Mouse (Mus musculus) CD4-positive, CD25-positive, alpha-beta regulatory T cell, adult 2 months (primary cell): ENCODE results near the gene Eya4.

Source experiments
- DNase-seq: peaks from one replicate; pipeline ENCODE4 v3.0.0-alpha.2; 2012; ENCODE audit warnings: low read depth, low spot score

Eya4 gene

DNA sequence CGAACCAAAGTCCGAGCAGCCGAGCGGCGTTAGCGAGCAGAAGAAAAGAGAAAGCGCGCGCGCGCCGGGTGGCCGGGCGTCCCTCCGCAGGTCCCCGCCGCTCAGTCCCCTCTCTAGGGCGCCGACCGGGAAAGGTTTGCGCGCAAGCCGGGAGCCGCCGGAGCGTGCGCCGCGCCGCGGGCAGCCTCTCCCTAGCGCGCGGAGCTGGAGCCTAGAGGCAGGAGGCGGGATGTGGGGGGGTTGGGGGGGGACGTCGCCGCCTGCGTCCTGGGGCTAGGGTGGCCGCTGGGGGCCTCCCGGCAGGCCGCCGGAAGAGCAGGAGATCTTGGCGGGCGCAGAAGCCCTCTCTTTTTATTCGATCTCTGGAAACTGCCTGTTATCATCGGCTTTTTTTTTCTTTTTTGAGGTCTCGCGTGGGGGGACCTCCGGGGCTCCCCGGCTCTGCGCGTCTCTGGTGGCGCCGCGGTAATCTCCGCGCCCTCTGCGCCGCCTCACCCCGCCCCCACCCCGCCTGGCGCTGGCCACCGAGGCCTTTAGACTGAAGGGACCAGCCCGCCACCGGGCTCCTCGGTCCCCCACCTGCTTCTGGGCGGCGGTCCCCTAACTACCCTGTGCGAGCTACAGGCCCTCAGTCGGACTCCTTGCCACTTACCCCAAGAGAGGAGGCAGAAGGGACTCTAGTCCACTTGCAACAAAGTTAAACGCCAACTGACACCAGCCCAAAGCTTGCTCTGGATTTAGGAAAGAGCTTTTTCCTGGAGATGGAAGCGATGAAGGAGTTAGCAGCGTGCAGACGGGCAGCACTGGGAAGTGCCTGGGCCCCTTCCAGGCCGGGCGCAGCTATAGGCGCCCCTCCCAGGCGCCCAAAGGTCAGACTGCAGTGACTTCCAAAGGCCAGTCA lies at the start of gene Eya4:
Eya4 (minus strand) TSS at position 776 of the 901 bp plus-strand sequence.
- no peak for DNase-seq

DNA sequence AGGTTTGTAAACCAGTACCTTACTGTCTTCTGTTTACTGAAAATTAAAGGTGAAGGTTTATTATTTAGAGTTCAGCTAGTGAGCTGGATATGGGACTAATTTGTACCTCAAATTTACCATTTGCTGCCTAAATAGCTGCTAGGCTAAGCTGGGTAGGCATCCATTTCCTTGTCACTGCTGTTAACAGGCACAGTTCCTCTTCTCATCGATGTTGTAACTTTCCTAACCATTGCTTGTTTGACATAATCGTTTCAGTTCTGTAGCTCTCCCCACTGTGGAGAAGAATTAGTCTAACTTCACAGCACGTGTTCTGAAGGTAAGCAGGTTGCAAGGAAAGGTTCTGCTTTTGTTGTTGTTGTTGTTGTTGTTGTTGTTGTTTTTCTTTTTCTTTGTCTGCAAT lies 44.8 kb upstream of the Eya4 start:
- no peak for DNase-seq

DNA sequence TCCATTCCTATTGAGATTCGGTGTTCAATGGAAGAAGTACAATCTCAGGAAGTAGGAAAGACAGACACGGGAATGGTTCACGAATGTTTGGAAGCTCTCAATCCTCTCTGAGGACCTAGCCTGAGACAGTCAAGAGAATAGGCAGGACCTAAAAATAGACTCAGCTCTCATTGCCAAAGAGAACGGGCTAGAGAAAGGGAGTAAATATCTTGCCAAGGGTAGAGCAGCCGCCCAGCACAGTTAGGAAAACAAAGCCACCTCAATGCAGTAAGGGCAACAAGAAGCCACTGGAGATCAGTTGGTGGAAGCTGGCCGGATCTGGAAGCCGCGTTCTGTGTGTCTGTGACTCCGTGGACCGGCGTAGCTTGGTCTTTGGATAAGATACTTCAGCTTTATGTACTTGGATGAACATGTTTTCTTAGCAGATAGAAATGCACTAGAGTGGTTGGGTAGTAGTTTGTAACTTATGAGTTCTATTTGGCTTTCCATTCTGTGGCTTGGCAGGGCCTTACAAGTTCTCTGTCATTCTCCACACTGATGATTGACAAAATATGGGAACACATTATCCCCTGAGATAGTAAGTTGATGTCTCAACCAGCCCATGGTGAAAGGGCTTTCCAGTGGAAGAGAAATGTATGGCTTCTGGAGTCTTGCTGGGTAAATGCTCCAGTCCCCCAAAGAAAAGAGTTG lies 44.1 kb upstream of the Eya4 start:
- DNase-seq, result no peak

DNA sequence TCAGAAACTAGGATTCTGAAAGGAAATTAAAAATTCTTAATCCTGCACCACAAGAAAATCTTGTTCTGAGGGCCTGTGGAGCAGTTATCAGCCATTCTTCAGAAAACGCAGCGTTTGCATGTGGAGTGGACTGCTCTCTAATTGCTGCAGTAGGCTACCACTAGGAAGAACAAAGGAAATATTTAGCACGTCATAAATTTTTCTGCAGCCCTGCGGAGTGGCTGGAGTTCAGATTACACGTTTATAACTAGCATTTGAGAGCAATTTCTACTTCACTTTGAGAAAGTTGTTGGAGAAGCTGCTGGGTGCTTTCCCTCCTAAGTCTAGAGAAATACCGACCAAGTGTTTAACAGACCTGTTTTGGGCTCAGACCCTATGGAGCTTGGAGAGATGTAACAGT lies 43.6 kb upstream of the Eya4 start:
- DNase-seq, result no peak

DNA sequence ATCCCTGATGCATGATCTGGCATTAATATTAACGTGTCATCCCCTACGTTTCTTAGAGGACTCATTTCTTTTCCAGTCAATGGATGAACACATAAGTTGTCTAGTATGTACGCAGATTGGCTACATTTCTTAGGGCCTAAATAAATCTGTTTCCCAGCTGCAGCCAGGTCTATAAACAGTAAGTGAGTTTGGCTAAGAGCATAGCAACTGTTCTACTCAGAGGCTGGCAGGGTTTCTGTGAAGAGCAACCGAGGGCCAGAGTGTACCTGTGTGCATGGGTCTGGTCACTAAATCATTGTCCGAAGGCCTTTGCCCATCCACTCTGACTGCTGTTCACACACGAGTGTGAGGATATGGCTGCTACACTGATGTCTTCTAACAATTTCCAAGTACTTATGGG lies 13.3 kb upstream of the Eya4 start:
- no peak for DNase-seq

DNA sequence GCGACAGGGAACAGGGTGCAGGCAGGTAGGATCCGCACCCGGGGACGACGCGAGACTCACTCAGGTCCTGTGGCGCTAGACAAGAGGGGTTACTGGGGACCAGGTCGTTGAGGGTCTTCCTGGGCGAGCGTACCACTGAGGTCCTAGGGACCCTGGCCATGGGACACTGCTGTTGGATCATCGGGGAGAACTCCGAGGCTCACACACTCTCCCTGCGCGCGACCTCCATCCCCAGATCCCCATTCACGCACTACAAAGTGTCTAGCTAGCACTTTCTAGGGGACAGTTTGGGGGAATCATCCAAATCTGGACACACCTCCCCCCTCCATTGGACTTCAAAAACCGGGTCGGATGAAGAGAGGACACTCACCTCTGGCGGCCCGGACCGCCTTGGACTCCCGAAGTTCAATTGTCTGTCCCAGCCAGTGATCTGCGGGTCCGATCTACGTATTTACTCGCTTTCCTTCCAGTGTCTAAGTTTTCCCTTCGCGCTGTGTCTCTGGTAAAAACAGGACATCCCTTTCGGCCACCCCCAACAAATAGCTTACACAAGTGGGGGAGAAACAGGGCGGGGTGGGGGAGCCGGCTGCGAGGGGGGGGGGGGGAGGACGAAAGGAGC lies 1.1 kb downstream of the Eya4 start:
- no peak for DNase-seq

DNA sequence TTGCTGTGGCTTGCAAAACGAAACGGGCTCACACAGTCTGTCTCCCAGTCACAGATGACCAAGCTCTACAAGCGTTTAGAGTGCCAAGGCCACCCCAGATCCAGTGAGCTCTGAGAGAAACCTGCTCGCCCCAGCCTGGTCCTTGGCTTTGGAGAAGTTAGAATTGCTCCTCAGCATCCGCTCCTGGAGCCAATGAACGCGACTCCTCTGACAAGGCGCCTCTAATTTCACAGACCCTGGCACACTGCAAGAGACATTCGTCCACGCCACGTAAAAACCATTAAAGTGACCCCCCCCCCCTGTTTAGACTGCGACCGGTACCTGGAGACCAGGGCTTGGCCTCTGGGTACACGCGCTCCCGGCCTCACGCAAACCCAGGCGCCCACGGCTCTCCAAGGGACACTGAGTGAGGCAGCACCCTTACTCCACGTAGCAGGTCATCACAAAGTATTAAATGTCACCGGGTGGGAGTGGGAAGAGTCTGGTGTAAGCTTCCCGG lies 1.6 kb downstream of the Eya4 start:
- DNase-seq, result no peak

DNA sequence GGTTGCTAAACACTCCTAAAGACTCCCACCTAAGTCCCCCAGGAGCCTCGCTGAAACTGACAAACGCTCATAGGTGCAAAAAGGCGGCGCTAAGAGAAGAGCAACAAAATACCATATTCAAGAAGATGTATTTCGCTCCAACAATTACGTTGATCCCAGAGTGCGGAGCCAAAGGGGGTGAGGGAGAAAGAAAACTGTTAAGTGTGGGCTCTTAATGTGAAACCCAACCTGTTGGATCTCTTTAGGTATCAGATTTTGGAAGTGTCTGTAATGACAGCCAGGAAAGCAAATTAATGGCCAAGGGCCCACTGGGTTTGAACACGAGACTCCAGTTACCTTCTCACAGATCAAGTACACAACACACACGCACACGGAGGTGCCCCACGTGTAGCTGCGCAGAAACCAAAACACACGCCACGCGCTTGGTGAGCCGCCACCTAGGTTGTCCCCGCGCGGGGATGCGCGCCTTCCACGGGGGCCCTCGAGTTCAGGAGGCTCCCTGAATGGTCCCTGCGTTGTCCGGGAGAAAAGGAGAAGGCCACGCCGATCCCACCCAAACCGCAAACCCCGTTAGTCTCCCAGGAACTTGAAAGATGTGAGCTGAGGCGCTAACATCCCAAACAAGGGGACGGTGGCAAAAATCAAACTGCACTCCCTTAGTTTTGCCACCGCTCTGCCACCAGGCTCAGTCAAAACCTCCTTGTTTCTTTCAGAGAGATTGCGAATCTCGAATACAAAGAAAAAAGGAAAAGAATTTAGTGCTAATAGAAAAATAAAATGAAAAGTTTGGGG lies 2.3 kb downstream of the Eya4 start:
- no peak for DNase-seq

DNA sequence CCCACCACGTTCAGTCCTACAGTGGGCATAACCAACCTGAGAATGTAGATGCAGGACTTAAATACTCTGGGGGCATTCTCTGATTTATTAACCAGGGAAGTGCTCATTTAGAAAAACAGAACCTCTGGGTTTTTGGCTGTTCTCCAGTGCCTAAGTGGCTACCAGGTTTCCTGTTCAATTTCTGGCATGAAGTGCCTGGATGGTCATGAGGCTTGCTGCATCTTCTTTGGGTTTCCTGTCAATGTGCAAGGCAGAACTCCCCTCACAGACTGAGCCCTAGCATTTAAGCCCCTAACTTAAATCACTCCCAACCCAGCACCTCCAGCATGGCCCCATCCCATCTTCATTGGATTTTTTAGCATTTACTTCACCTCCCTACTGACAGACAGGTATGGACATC lies 13.3 kb downstream of the Eya4 start:
- no peak for DNase-seq

DNA sequence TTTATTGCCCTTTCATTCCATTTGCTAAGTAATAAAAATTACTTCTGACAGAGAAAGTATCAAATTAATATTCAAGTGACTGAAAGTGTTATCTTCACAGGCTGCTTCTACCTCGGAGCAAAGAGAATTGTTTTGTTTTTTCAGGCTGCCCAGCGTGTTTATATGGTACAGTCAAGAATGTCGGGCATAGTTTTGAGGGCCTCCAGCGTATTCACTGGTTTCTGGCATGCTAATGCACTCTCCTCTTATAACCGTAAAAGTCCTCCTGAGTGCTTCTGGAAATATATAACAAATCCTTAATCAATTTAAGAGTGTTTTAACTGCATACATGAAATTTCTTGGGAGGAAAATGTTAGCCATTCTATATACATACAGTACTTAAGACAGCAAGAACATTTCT lies 17.8 kb downstream of the Eya4 start:
- DNase-seq, result no peak

DNA sequence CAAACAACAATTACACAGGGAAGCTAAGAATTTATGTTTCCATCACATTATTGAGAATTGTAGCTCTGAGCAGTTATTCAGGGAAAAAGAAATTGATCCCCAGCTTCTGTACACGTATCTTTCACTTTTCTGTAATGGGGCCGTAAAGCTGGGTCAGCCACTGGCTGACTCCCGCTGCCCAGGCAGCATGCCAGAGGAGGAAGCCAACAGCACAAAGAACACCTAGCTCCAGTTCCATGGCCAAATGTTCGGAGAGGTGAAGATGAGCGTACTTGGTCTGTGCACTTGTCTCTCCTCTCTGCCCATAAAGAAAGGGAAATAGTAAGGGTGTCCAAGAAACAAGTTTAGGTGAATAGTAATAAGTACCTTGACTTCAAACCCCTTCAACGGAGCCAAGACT lies 22.9 kb downstream of the Eya4 start:
- no peak for DNase-seq

DNA sequence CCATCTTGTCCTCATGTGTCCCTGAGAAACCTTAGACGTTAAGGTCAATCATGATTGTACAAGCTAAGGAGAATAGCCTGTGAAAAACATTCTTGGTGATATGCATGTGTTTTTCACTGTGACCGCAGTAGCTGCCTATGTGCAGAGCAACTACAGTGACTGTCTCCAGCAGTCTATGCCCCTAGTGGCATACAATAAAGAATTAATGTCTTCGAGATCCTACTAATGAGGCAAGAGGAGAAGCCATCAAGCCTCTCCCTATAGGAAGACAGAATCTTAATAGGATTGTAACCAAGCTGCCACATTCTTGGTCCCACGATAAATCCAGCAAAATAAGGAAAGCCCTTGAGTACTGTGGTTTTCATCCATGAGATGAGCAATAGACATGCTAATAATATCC lies 28.3 kb downstream of the Eya4 start:
- DNase-seq, result no peak

DNA sequence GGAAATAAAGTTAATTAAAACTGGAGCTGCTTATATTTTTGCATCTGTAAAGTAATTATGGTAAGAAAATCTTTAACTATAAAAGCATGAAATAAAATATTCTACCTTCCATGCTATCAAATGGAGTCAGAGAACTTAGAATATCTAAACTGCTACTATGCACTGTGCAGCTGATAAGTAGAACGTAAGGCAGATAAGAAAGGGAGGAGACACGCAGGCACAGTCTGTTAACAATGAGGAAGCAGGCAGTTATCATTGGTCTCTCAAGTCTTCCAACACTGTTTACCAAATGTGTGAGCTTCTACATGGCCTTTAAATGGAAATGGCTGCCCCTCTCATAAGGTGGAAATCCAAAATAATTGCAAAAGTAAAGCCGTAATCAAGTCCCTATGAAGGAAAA lies 55.0 kb downstream of the Eya4 start:
- no peak for DNase-seq

DNA sequence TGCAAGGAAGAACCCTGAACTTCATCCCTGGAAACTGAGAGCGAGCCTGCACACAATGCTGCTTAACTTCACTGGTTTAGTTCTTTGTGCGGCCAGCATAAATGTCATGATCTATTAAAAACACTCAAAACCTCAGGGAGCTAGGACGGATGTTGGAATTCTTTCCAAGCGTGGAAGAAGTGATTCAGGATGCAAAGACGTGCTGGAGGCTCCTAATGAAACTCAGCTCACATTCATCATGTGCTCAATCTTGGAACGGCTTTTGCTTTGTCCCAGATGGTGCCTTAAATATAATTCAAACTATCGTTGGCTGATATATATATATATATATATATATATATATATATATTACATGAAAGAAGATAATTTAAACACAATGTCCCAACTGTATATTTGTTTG lies 58.1 kb downstream of the Eya4 start:
- no peak for DNase-seq

DNA sequence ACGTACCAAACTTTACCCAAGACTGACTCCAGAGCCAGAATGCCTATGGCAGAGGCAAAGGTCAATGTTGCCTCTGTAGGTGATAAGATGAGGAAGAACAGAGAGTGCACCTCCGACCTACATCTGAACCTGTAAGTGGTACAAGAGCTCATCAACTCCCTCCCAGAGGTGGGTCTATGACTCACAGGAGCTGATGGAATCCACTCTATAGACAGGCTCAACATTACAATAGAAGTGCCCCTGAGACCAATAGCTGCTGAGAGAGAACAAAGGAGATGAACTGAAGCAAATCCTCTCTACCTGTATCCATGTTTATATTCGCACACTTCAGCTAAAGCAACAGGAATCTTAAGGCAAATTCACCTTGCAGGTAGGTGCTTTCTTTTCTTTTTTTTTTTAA lies 73.2 kb downstream of the Eya4 start:
- no peak for DNase-seq

DNA sequence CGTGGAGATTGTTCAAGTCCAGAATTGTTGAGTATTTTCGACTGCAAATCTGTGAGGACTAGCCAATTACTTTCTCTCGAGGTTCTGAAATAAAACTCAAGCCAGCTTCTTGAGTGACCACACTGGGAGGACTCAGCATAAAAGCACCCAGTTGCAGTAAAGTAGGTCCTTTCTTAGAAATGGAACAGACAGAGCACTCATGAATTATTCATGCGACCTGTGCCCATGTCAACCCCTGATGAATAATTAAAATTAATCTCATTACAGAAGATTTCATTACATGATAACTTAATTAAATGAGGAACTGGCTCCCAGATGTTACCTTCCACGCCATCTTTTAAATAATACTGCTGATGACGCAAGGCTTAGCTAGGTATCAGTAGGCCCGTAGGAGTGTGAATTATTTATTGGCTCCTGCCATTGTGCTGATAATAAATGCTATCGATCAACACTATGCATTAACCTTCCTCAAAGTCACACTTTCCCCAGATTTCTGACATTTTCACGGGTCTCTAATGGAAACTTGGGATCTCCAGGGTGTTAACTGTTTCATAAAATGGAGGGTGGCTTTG lies 79.5 kb downstream of the Eya4 start:
- DNase-seq, result no peak

DNA sequence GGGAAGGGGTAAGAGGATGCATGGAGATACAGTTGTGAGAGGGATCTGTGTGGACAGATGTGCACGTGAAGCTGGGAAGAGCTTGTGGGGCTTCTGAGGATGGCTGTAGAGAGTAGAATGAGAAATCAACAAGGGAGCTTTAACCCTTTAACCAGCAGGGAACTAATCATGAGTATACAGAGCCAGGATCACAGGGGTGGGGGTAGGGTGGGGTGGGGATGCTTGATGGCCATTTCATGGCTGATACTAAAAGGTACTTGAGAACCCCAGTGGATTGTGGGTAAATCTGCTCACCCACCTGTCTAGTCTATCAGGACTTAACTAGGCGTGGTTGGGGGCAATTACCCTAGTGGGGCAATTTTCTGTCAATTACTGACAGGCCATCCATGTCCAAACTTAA lies 80.1 kb downstream of the Eya4 start:
- no peak for DNase-seq

DNA sequence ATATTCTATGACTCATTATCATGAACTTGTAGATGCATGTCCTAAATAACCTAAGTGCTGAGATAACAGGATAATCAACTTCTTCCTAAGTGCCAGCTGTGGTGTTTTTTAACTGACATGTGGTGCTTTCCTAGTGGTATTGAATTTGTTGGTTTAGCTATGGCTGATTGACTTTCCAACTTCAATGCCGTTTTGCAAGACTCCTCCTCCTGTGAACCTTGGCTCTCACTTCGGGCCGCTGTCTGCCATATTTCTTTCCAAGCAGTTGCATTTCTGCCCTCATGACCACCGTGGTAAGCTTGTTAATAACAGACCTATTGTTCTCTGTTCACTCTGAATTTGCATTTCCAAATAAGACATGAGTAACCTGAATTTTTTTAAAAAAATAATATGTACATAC lies 98.4 kb downstream of the Eya4 start:
- DNase-seq, result no peak

DNA sequence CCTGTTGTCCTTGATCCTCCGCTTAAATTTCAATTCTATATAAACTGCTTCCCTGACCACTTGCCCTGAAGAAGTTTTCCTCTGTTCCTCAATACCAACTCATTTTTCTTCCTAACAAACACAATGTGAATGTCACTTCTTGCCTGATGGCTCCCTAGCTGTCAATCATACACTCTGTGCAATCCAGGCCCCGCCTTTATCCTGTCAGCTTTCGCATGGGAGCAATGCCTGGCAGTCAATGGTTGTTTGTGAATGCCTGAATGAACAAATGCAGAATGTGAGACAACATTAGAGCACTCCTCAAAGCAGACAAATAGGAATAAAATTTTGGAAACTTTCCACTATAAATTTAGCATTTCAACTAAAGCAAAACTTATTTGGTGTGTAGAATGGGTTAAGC lies 104.1 kb downstream of the Eya4 start:
- DNase-seq, result no peak

DNA sequence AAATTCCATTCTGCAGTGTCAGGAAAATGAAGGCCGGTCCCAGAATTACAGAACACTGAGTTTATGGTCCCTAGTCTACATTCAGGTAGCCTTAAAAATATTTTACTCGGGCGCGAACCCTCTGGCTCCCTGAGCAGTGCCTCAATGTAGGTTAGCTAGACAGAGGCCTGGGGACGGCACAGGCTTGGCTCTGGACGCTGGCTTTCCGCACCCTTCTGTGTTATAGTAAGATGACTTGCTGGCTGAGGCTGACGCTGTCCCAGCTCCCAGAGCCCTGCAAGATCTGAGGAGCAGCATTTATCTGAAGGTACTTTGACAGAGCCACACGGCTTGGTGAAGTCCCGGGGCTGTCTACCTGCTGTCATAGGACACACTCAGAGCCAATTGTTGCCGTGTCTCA lies 113.7 kb downstream of the Eya4 start:
- DNase-seq, result no peak

DNA sequence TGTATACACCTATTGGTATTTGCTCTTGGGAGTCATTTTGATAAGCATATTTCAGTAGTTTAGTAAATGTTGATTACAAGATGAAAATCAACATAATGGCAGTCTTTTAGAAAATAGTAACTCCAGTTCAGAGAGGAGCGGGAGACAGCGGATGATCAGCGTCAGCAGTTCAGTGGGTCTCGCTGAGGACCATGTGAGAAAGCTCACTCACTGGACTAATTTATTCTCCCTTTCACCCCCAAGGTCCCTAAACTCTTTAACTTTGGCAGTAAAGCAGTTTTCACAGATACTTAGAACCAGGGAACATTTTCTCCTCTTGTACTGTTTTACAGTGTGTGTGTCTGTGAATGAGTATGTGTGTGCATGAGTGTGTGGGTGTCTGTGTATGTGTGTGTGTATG lies 115.2 kb downstream of the Eya4 start:
- no peak for DNase-seq
